Mouse (Mus musculus) hindbrain, embryonic 11.5 days (tissue): ENCODE measurements around the gene Hspb3. TPM values are rescaled to one million over a fixed set of nuclear protein-coding genes. Genes with fewer than 3 reads are reported as not detected.

Experiments used
- ATAC-seq: fragments of 200-750 bp; cut with Nextera tagmentation; 2 replicates; pipeline ENCODE4 v1.8.0; 2017; ENCODE audit warnings: mild to moderate bottlenecking, moderate TSS enrichment, moderate library complexity; ENCODE audit not compliant: low FRiP score
- DNase-seq: peaks from one replicate; pipeline ENCODE4 v3.0.0-alpha.2; 2015; ENCODE audit warnings: low spot score
- H3K27ac ChIP-seq: fragments of 300-500 bp; sonication (generic); 2 replicates; pipeline ENCODE4 v1.5.1; 2014; ENCODE audit warnings: mild to moderate bottlenecking, low read depth, low read length
- H3K27me3 ChIP-seq: fragments of 300-500 bp; sonication (generic); 2 replicates; pipeline ENCODE4 v1.6.1; 2014; ENCODE audit warnings: mild to moderate bottlenecking, low read length, moderate library complexity, mixed read lengths; ENCODE audit not compliant: control insufficient read depth, insufficient read depth
- H3K36me3 ChIP-seq: fragments of 300-500 bp; sonication (generic); 2 replicates; pipeline ENCODE4 v1.6.1; 2014; ENCODE audit warnings: mild to moderate bottlenecking, low read length, moderate library complexity, mixed read lengths; ENCODE audit not compliant: control insufficient read depth, insufficient read depth
- H3K4me1 ChIP-seq: fragments of 300-500 bp; sonication (generic); replicated peaks from 2 replicates; pipeline ENCODE4 v1.6.1; 2014; ENCODE audit warnings: low read length, mixed read lengths; ENCODE audit not compliant: control insufficient read depth, insufficient read depth
- H3K4me2 ChIP-seq: fragments of 300-500 bp; sonication (generic); replicated peaks from 2 replicates; pipeline ENCODE4 v1.6.1; 2014; ENCODE audit warnings: mild to moderate bottlenecking, low read depth, low read length
- H3K4me3 ChIP-seq: fragments of 300-500 bp; sonication (generic); 2 replicates; pipeline ENCODE4 v1.5.1; 2014; ENCODE audit warnings: low read depth, low read length
- H3K9ac ChIP-seq: fragments of 300-500 bp; sonication (generic); 2 replicates; pipeline ENCODE4 v1.6.1; 2014; ENCODE audit warnings: low read depth, low read length
- H3K9me3 ChIP-seq: fragments of 300-500 bp; sonication (generic); 2 replicates; pipeline ENCODE4 v1.6.1; 2016; ENCODE audit warnings: low read length; ENCODE audit not compliant: control insufficient read depth
- WGBS: fragments of 180-500 bp; shearing (Covaris S2); extraction: QIAGEN DNeasy Blood & Tissue Kit; methylation state at CpG from one replicate; pipeline ENCODE4 v1.1.7; 2014; 5-methylcytosine and 5-hydroxymethylcytosine counted together
- polyA plus RNA-seq: library from polyadenylated mRNA; unstranded; fragments of >200 nt; fragmentation: Nextera tagmentation; extraction: Ambion mirVana; gene quantifications from 2 replicates; pipeline ENCODE4 v1.2.1, GENCODE M21; 2014

Gene Hspb3
- polyA plus RNA-seq, 1 experiment from 2014 or later, result not detected

GRCm38 (mm10) chr13:113689883-113690282 is 26.4 kb upstream of the Hspb3 start:
- no peak overlapping the region for H3K27ac ChIP-seq
- DNase-seq, result no peak
- 84% methylated on average over 7 of the region's 7 CpGs for WGBS
- H3K4me2 ChIP-seq, result no peak overlapping the region
- no peak overlapping the region for H3K9ac ChIP-seq
- no peaks in the 10 kb centered on the region for H3K36me3 ChIP-seq
- no peak overlapping the region for H3K4me3 ChIP-seq
- no peaks in the 10 kb centered on the region for H3K4me1 ChIP-seq
- no peak for ATAC-seq
- H3K9me3 ChIP-seq, result no peaks in the 10 kb centered on the region
- no peaks in the 10 kb centered on the region for H3K27me3 ChIP-seq

GRCm38 (mm10) chr13:113686691-113687121 is 23.2 kb upstream of the Hspb3 start:
- 78% methylated on average over 8 of the region's 8 CpGs for WGBS
- no peak overlapping the region for H3K9ac ChIP-seq
- no peak overlapping the region for H3K27ac ChIP-seq

GRCm38 (mm10) chr13:113682821-113683220 is 19.3 kb upstream of the Hspb3 start:
- Histone ChIP-seq H3K9me3 (no peaks in the 10 kb centered on the region), H3K4me2 (no peak overlapping the region), H3K27ac (no peak overlapping the region), H3K4me1 (no peaks in the 10 kb centered on the region), H3K9ac (no peak overlapping the region), H3K4me3 (no peak overlapping the region), H3K36me3 (no peaks in the 10 kb centered on the region), H3K27me3 (no peaks in the 10 kb centered on the region)
- DNase-seq, result no peak
- WGBS, result 97% methylated on average over 5 of the region's 5 CpGs
- ATAC-seq, result no peak

More at GRCm38 (mm10) chr13:113686691-113687121, 23.2 kb upstream of the Hspb3 start:
- no peaks in the 10 kb centered on the region for H3K9me3 ChIP-seq
- no peaks in the 10 kb centered on the region for H3K4me1 ChIP-seq
- H3K4me3 ChIP-seq, result no peak overlapping the region
- H3K36me3 ChIP-seq, result no peaks in the 10 kb centered on the region
- no peaks in the 10 kb centered on the region for H3K27me3 ChIP-seq
- DNase-seq (no peak), ATAC-seq (no peak)
- H3K4me2 ChIP-seq, result no peak overlapping the region

GRCm38 (mm10) chr13:113680646-113681045 is 17.2 kb upstream of the Hspb3 start:
- H3K9ac ChIP-seq, result no peak overlapping the region
- no peak overlapping the region for H3K27ac ChIP-seq
- no peaks in the 10 kb centered on the region for H3K36me3 ChIP-seq
- DNase-seq, result no peak
- H3K4me3 ChIP-seq, result no peak overlapping the region
- ATAC-seq, result no peak
- no peak overlapping the region for H3K4me2 ChIP-seq
- WGBS, result 90% methylated on average over 7 of the region's 7 CpGs
- no peaks in the 10 kb centered on the region for H3K9me3 ChIP-seq
- no peaks in the 10 kb centered on the region for H3K4me1 ChIP-seq
- no peaks in the 10 kb centered on the region for H3K27me3 ChIP-seq

GRCm38 (mm10) chr13:113669459-113670077 is 6.1 kb upstream of the Hspb3 start:
- no peaks in the 10 kb centered on the region for H3K36me3 ChIP-seq
- 44% methylated on average over 10 of the region's 10 CpGs for WGBS

GRCm38 (mm10) chr13:113663883-113664282 is 407 bp upstream of the Hspb3 start:
- Histone ChIP-seq H3K9ac (no peak overlapping the region), H3K4me2 (no peak overlapping the region), H3K27me3 (no peaks in the 10 kb centered on the region), H3K9me3 (no peaks in the 10 kb centered on the region), H3K27ac (no peak overlapping the region), H3K4me1 (no peaks in the 10 kb centered on the region), H3K4me3 (no peak overlapping the region), H3K36me3 (no peaks in the 10 kb centered on the region)
- DNase-seq (no peak), ATAC-seq (no peak)
- WGBS, result 82% methylated on average over 7 of the region's 7 CpGs

More at GRCm38 (mm10) chr13:113669459-113670077, 6.1 kb upstream of the Hspb3 start:
- no peak overlapping the region for H3K4me2 ChIP-seq
- ATAC-seq (no peak), DNase-seq (peak; percentile 90)
- H3K27ac ChIP-seq, result no peak overlapping the region
- no peaks in the 10 kb centered on the region for H3K4me1 ChIP-seq
- no peaks in the 10 kb centered on the region for H3K27me3 ChIP-seq
- no peak overlapping the region for H3K4me3 ChIP-seq
- no peak overlapping the region for H3K9ac ChIP-seq
- H3K9me3 ChIP-seq, result no peaks in the 10 kb centered on the region

- Histone ChIP-seq H3K27ac (no peak overlapping the region), H3K27me3 (no peaks in the 10 kb centered on the region), H3K9ac (no peak overlapping the region), H3K4me1 (no peaks in the 10 kb centered on the region), H3K36me3 (no peaks in the 10 kb centered on the region), H3K4me3 (no peak overlapping the region), H3K9me3 (no peaks in the 10 kb centered on the region), H3K4me2 (no peak overlapping the region)
- no peak for ATAC-seq
- 75% methylated on average over 7 of the region's 7 CpGs for WGBS
- no peak for DNase-seq
Observed at GRCm38 (mm10) chr13:113661826-113662271, 1.6 kb downstream of the Hspb3 start.

- Histone ChIP-seq H3K27ac (no peak overlapping the region), H3K4me3 (no peak overlapping the region), H3K36me3 (no peaks in the 10 kb centered on the region), H3K4me1 (no peaks in the 10 kb centered on the region), H3K27me3 (no peaks in the 10 kb centered on the region), H3K4me2 (no peak overlapping the region), H3K9ac (no peak overlapping the region), H3K9me3 (no peaks in the 10 kb centered on the region)
- DNase-seq (no peak), ATAC-seq (no peak)
- 86% methylated on average over 9 of the region's 9 CpGs for WGBS
Observed at GRCm38 (mm10) chr13:113660576-113661310, 2.7 kb downstream of the Hspb3 start.

GRCm38 (mm10) chr13:113657204-113657603 is 6.3 kb downstream of the Hspb3 start:
- DNase-seq, result no peak
- H3K27ac ChIP-seq, result no peak overlapping the region
- 83% methylated on average over 7 of the region's 7 CpGs for WGBS
- no peaks in the 10 kb centered on the region for H3K4me1 ChIP-seq
- H3K9ac ChIP-seq, result no peak overlapping the region
- H3K27me3 ChIP-seq, result no peaks in the 10 kb centered on the region
- no peak overlapping the region for H3K4me3 ChIP-seq
- ATAC-seq, result no peak
- no peak overlapping the region for H3K4me2 ChIP-seq
- no peaks in the 10 kb centered on the region for H3K9me3 ChIP-seq
- no peaks in the 10 kb centered on the region for H3K36me3 ChIP-seq
